In genomic region chr2:92331871-92332270, GRCm38 (mm10) we compare ENCODE assay signal across 10 mouse cellular contexts. TPM values are rescaled to one million over a fixed set of nuclear protein-coding genes. Genes with fewer than 3 reads are reported as not detected.
DNase-seq lines count a peak whose midpoint lies in the region.
"Had no signal": no experiment of that assay in that cellular context is flagged by ENCODE, and none has a peak within 500 bp of the region (broad histone marks: within the 10 kb centered on the region; RNA-seq: fewer than 3 reads in every experiment).

No protein-coding gene starts in this region.

- DNase-seq in adrenal gland, adult 2 months, result peak; percentile 52
- no peak for DNase-seq in adrenal gland, adult 18-20 months (ENCODE audit: low spot score in 2 of 2)
- peak; percentile 62 for DNase-seq in adrenal gland, postnatal 14 days
- DNase-seq in adrenal gland, postnatal 10 days, result no peak
- DNase-seq: adrenal gland, adult 8-10 months; adrenal gland, postnatal 25 days had no signal

RNA-seq across cellular contexts. Expression of gene Pex16, which starts 42.6 kb away (rescaled TPM):
- 100 to 1,000 TPM; 102 to 212 TPM for total RNA-seq in adrenal gland, adult 2 months (2021)
- polyA plus RNA-seq in adrenal gland, adult 2 months (2012; rRNA removed), result 199 and 254 TPM in 2 replicates
- total RNA-seq in adrenal gland, adult 18-20 months (2021), result 100 to 1,000 TPM in 1 of 2 experiments, 10 to 100 TPM in 1; 90.6 to 183 TPM
- 117 and 129 TPM in 2 replicates for total RNA-seq in adrenal gland, postnatal 14 days (2021)
- total RNA-seq in adrenal gland, postnatal 10 days (2021), result 100 to 1,000 TPM; 115 to 130 TPM

RNA-seq across cellular contexts. Expression of gene Large2, which starts 42.8 kb away (rescaled TPM):
- 1 to 10 TPM in 1 of 2 experiments, under 1 TPM in 1; 0.45 to 1.4 TPM for total RNA-seq in adrenal gland, adult 2 months (2021)
- 1.3 and 2.2 TPM in 2 replicates for polyA plus RNA-seq in adrenal gland, adult 2 months (2012; rRNA removed)
- total RNA-seq in adrenal gland, adult 18-20 months (2021), result 1 to 10 TPM in 1 of 2 experiments, not detected in 1; 2.7 TPM
- total RNA-seq in adrenal gland, postnatal 14 days (2021), result 1.6 and 2.7 TPM in 2 replicates
- 1 to 10 TPM; 1.7 to 2.2 TPM for total RNA-seq in adrenal gland, postnatal 10 days (2021)
- total RNA-seq: MEL had no signal
- polyA plus RNA-seq: activated CD4-positive, CD25-positive, alpha-beta regulatory T cell, adult 4 months; CD4-positive, CD25-positive, alpha-beta regulatory T cell, adult 4 months; G1E had no signal

RNA-seq across cellular contexts. Expression of gene 1700029I15Rik, which starts 50.5 kb away (rescaled TPM):
- 10 to 100 TPM in 1 of 2 experiments, 1 to 10 TPM in 1; 4.9 to 14.6 TPM for total RNA-seq in adrenal gland, adult 2 months (2021)
- 10.5 and 15.0 TPM in 2 replicates for polyA plus RNA-seq in adrenal gland, adult 2 months (2012; rRNA removed)
- total RNA-seq in adrenal gland, adult 18-20 months (2021), result 10 to 100 TPM in 1 of 2 experiments, 1 to 10 TPM in 1; 6.6 to 15.3 TPM
- total RNA-seq in adrenal gland, postnatal 14 days (2021), result 9.6 and 9.7 TPM in 2 replicates
- 1 to 10 TPM; 7.6 to 9.4 TPM for total RNA-seq in adrenal gland, postnatal 10 days (2021)

Comparison
In these comparisons a context has a peak if more than half of its experiments do, and no peak if none do; other contexts are left out.
1. DNase-seq: peak in adrenal gland, adult 2 months (single experiment) and adrenal gland, postnatal 14 days (single experiment); none in adrenal gland, adult 18-20 months (0 of 2) and adrenal gland, postnatal 10 days (single experiment).